Mouse (Mus musculus) heart, adult 2 months (tissue): ENCODE measurements around the gene Atad3a.

Experiments used
- CTCF ChIP-seq: fragments of 200-600 bp; IDR thresholded peaks from 2 replicates; pipeline ENCODE4 v1.8.1; 2022; ENCODE audit warnings: antibody characterized with exemption, mild to moderate bottlenecking, moderate library complexity
- EP300 ChIP-seq: fragments of 200-500 bp; IDR thresholded peaks from 2 replicates; pipeline ENCODE4 v1.6.1; 2011; ENCODE audit warnings: low read depth, low read length, control low read depth; ENCODE audit not compliant: insufficient read depth

DNA sequence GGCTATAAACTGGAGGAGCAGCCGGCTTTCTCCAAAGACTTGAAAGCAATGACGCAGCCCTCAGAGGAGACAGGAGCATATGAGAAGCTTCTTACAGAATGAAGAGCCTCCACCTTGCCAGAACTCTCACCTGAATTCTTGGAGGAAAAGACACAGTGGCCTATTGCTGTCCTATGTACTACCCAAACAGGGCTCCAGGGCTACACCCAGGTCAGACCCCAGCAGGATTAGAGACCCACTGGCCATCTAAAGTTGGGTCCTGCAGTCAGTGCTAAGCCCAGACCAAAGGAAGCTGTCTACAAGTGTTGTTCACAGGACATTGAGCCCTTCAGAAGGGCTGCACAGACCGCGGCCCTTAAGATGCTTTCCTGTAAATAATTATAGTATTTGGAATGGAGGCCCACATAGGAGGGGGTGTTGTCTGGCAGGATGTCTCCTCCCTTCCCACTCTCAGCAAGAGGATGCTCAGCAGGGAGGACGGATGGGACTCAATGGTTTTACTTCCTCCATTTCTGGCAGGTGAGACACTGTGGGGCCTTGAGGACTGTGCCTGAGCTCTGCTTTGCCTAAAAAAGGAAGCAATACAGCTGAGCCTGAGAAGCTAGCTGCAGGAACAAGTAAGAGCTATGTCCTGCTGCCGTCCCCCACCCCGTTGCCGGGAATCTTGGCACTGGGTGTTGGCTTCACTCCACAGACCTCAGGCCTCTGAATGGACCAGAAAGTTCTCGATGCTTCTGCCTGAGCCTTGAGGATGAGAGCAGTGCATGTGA, 14.3 kb upstream of the Atad3a start:
- TF ChIP-seq EP300 = peak; percentile 95
- no peak for TF ChIP-seq CTCF
